Mouse (Mus musculus) thymus, adult 2 months (tissue): Measurements from ENCODE around the gene Mboat1. TPM values are rescaled to one million over a fixed set of nuclear protein-coding genes. Genes with fewer than 3 reads are reported as not detected.

Experiments used
- DNase-seq: peaks from one replicate; pipeline ENCODE4 v3.0.0; 2021
- H3K27ac ChIP-seq: fragments of 200-500 bp; 2 replicates; pipeline ENCODE4 v1.5.1; 2012; ENCODE audit warnings: low read length, control low read depth; ENCODE audit not compliant: control insufficient read depth, insufficient read depth
- H3K27me3 ChIP-seq: fragments of 200-500 bp; 2 replicates; pipeline ENCODE4 v1.6.1; 2012; ENCODE audit warnings: mild to moderate bottlenecking, low read length, moderate library complexity, mixed read lengths; ENCODE audit not compliant: control insufficient read depth, insufficient read depth
- H3K36me3 ChIP-seq: fragments of 200-500 bp; 2 replicates; pipeline ENCODE4 v1.6.1; 2012; ENCODE audit warnings: mild to moderate bottlenecking, low read length, moderate library complexity; ENCODE audit not compliant: control insufficient read depth, insufficient read depth
- H3K4me1 ChIP-seq: fragments of 200-500 bp; replicated peaks from 2 replicates; pipeline ENCODE4 v1.6.1; 2012; ENCODE audit warnings: low read length; ENCODE audit not compliant: control insufficient read depth, insufficient read depth
- H3K4me3 ChIP-seq: fragments of 200-500 bp; 2 replicates; pipeline ENCODE4 v1.5.1; 2012; ENCODE audit warnings: mild to moderate bottlenecking, low read length, control low read depth, moderate library complexity; ENCODE audit not compliant: control insufficient read depth, insufficient read depth
- CTCF ChIP-seq: fragments of 200-500 bp; IDR thresholded peaks from 2 replicates; pipeline ENCODE4 v1.5.1; 2012; ENCODE audit warnings: mild to moderate bottlenecking, control low read depth, low read length, moderate library complexity, borderline replicate concordance; ENCODE audit not compliant: control insufficient read depth, poor library complexity, insufficient read depth; ENCODE audit errors: extremely low read depth
- POLR2A ChIP-seq: fragments of 200-500 bp; IDR thresholded peaks from 2 replicates; pipeline ENCODE4 v1.6.1; 2012; ENCODE audit warnings: mild to moderate bottlenecking, low read length, control low read depth, moderate library complexity; ENCODE audit not compliant: control insufficient read depth, poor library complexity, insufficient read depth; ENCODE audit errors: extremely low read depth
- WGBS: fragments of 180-500 bp; shearing (Covaris S2); methylation state at CpG from one replicate; pipeline ENCODE4 v1.1.7; 2018; 5-methylcytosine and 5-hydroxymethylcytosine counted together
- polyA plus RNA-seq: library from polyadenylated mRNA; depleted of rRNA; stranded (reverse); fragments of >200 nt; gene quantifications from 2 replicates; pipeline ENCODE4 v1.2.3, GENCODE M21; 2012

Gene Mboat1
- polyA plus RNA-seq, 1 experiment = 7.2 TPM

GRCm38 (mm10) chr13:30217588-30218371 lies 81.5 kb downstream of the Mboat1 start:
- Histone ChIP-seq H3K27ac (no peak overlapping the region), H3K27me3 (no peaks in the 10 kb centered on the region), H3K4me3 (no peak overlapping the region), H3K36me3 (no peaks in the 10 kb centered on the region), H3K4me1 (no peaks in the 10 kb centered on the region)
- WGBS = 90% methylated on average over 12 of the region's 12 CpGs
- no peak for TF ChIP-seq CTCF
- TF ChIP-seq POLR2A = no peak
- DNase-seq = no peak

- Histone ChIP-seq H3K27ac (no peak overlapping the region), H3K4me1 (no peaks in the 10 kb centered on the region), H3K4me3 (no peak overlapping the region), H3K36me3 (no peaks in the 10 kb centered on the region), H3K27me3 (no peaks in the 10 kb centered on the region)
- DNase-seq = no peak
- TF ChIP-seq POLR2A (no peak), CTCF (no peak)
- WGBS = 98% methylated on average over 7 of the region's 7 CpGs
These were observed 83.3 kb downstream of the Mboat1 start for GRCm38 (mm10) chr13:30219597-30219996.

- TF ChIP-seq POLR2A (no peak), CTCF (no peak)
- no peaks in the 10 kb centered on the region for H3K36me3 ChIP-seq
- 92% methylated on average over 3 of the region's 3 CpGs for whole genome bisulfite sequencing
These were observed 85.0 kb downstream of the Mboat1 start for GRCm38 (mm10) chr13:30221316-30221715.

GRCm38 (mm10) chr13:30224114-30224513 lies 87.8 kb downstream of the Mboat1 start:
- no peak for DNase-seq
- no peak overlapping the region for H3K4me3 ChIP-seq
- no peaks in the 10 kb centered on the region for H3K36me3 ChIP-seq
- H3K4me1 ChIP-seq = no peaks in the 10 kb centered on the region
- WGBS = 94% methylated on average over 10 of the region's 10 CpGs
- H3K27ac ChIP-seq = no peak overlapping the region
- H3K27me3 ChIP-seq = no peaks in the 10 kb centered on the region
- no peak for TF ChIP-seq CTCF

More at GRCm38 (mm10) chr13:30221316-30221715, 85.0 kb downstream of the Mboat1 start:
- no peak for DNase-seq
- Histone ChIP-seq H3K4me1 (no peaks in the 10 kb centered on the region), H3K4me3 (no peak overlapping the region), H3K27ac (no peak overlapping the region), H3K27me3 (no peaks in the 10 kb centered on the region)

GRCm38 (mm10) chr13:30224659-30225058 lies 88.4 kb downstream of the Mboat1 start:
- TF ChIP-seq POLR2A (no peak), CTCF (no peak)
- Histone ChIP-seq H3K36me3 (no peaks in the 10 kb centered on the region), H3K4me3 (no peak overlapping the region), H3K27me3 (no peaks in the 10 kb centered on the region), H3K27ac (no peak overlapping the region), H3K4me1 (no peaks in the 10 kb centered on the region)
- WGBS = 96% methylated on average over 6 of the region's 6 CpGs
- no peak for DNase-seq

GRCm38 (mm10) chr13:30228762-30229161 lies 92.5 kb downstream of the Mboat1 start:
- H3K4me1 ChIP-seq = no peaks in the 10 kb centered on the region
- no peaks in the 10 kb centered on the region for H3K36me3 ChIP-seq
- no peak overlapping the region for H3K27ac ChIP-seq
- H3K4me3 ChIP-seq = no peak overlapping the region
- WGBS = 94% methylated on average over 5 of the region's 5 CpGs
- H3K27me3 ChIP-seq = no peaks in the 10 kb centered on the region
- DNase-seq = no peak
- TF ChIP-seq POLR2A (no peak), CTCF (no peak)

GRCm38 (mm10) chr13:30229625-30230139 lies 93.4 kb downstream of the Mboat1 start:
- no peak for DNase-seq
- H3K27ac ChIP-seq = no peak overlapping the region
- TF ChIP-seq CTCF (no peak), POLR2A (no peak)
- no peaks in the 10 kb centered on the region for H3K36me3 ChIP-seq
- no peaks in the 10 kb centered on the region for H3K4me1 ChIP-seq
- WGBS = 94% methylated on average over 9 of the region's 9 CpGs
- no peak overlapping the region for H3K4me3 ChIP-seq
- H3K27me3 ChIP-seq = no peaks in the 10 kb centered on the region
